Mouse (Mus musculus): ENCODE measurements around the gene B3gnt5. TPM values are rescaled to one million over a fixed set of nuclear protein-coding genes. Genes with fewer than 3 reads are reported as not detected.
A peak's percentile ranks its signal among the peaks of the same experiment; 100 is the strongest.
"Not testable (repeated sequence)": the region's sequence is repeated elsewhere in the genome, so short reads cannot be mapped to it uniquely, and the experiment has no call there.

The B3gnt5 gene
- polyA plus RNA-seq (2012; rRNA removed): 6.6 and 6.7 TPM in 2 replicates

GRCm38 (mm10) chr16:19760074-19760473 is at the start of gene B3gnt5:
B3gnt5 (plus strand) TSS chr16:19760208.
- WGBS: 2% methylated on average over 15 of the region's 15 CpGs

GRCm38 (mm10) chr16:19720959-19721358 is 39.0 kb upstream of the B3gnt5 start:
- Histone ChIP-seq H3K4me1 (ENCODE audit: control insufficient read depth, insufficient read depth, insufficient read length) (no peaks in the 10 kb centered on the region), H3K4me3 (ENCODE audit: extremely low read depth, insufficient read depth, insufficient read length) (no peak overlapping the region), H3K36me3 (ENCODE audit: control insufficient read depth, insufficient read depth, low read length) (no peaks in the 10 kb centered on the region), H3K27me3 (ENCODE audit: control insufficient read depth, insufficient read depth, low read length) (no peaks in the 10 kb centered on the region), H3K27ac (ENCODE audit: insufficient read depth, low read length) (no peak overlapping the region)
- no peak for DNase-seq (ENCODE audit: low read depth in 1 of 2, low spot score in 2 of 2)
- 80% methylated on average over 2 of the region's 2 CpGs for WGBS
- TF ChIP-seq POLR2A (IDR thresholded peaks at IDR 0.05; ENCODE audit: low read depth, low read length) (no peak), CTCF (IDR thresholded peaks at IDR 0.05; ENCODE audit: extremely low read depth, insufficient read depth, insufficient read length, insufficient replicate concordance) (no peak)

More at GRCm38 (mm10) chr16:19760074-19760473, at the start of gene B3gnt5:
- Histone ChIP-seq H3K27me3 (ENCODE audit: control insufficient read depth, insufficient read depth, low read length) (no peaks in the 10 kb centered on the region), H3K4me3 (ENCODE audit: extremely low read depth, insufficient read depth, insufficient read length) (peak within 1 kb of the TSS; percentile 82), H3K36me3 (ENCODE audit: control insufficient read depth, insufficient read depth, low read length) (peaks cover 10% of the 10 kb centered on the region), H3K27ac (ENCODE audit: insufficient read depth, low read length) (peak within 1 kb of the TSS; percentile 99), H3K4me1 (ENCODE audit: control insufficient read depth, insufficient read depth, insufficient read length) (peaks cover 6% of the 10 kb centered on the region)
- peak in 1 of 2 experiments; percentile 72 for DNase-seq (ENCODE audit: low read depth in 1 of 2, low spot score in 2 of 2)
- TF ChIP-seq POLR2A (IDR thresholded peaks at IDR 0.05; ENCODE audit: low read depth, low read length) (no peak; the same call in 1 of the 2 replicates), CTCF (IDR thresholded peaks at IDR 0.05; ENCODE audit: extremely low read depth, insufficient read depth, insufficient read length, insufficient replicate concordance) (no peak)

GRCm38 (mm10) chr16:19724139-19724538 is 35.9 kb upstream of the B3gnt5 start:
- peak in 1 of 2 experiments; percentile 19 for DNase-seq (ENCODE audit: low read depth in 1 of 2, low spot score in 2 of 2)
- not testable (repeated sequence) for H3K27ac ChIP-seq (ENCODE audit: insufficient read depth, low read length); H3K27me3 ChIP-seq (ENCODE audit: control insufficient read depth, insufficient read depth, low read length); H3K4me3 ChIP-seq (ENCODE audit: extremely low read depth, insufficient read depth, insufficient read length); H3K36me3 ChIP-seq (ENCODE audit: control insufficient read depth, insufficient read depth, low read length); H3K4me1 ChIP-seq (ENCODE audit: control insufficient read depth, insufficient read depth, insufficient read length)
- WGBS: 49% methylated on average over 2 of the region's 2 CpGs

GRCm38 (mm10) chr16:19732896-19733295 is 27.1 kb upstream of the B3gnt5 start:
- Histone ChIP-seq H3K4me1 (ENCODE audit: control insufficient read depth, insufficient read depth, insufficient read length) (no peaks in the 10 kb centered on the region; the same call in 1 of the 2 replicates), H3K4me3 (ENCODE audit: extremely low read depth, insufficient read depth, insufficient read length) (no peak overlapping the region), H3K36me3 (ENCODE audit: control insufficient read depth, insufficient read depth, low read length) (no peaks in the 10 kb centered on the region), H3K27ac (ENCODE audit: insufficient read depth, low read length) (no peak overlapping the region), H3K27me3 (ENCODE audit: control insufficient read depth, insufficient read depth, low read length) (no peaks in the 10 kb centered on the region)
- peak in 1 of 2 experiments; percentile 36 for DNase-seq (ENCODE audit: low read depth in 1 of 2, low spot score in 2 of 2)
- 63% methylated on average over 1 of the region's 1 CpGs for WGBS
- TF ChIP-seq POLR2A (IDR thresholded peaks at IDR 0.05; ENCODE audit: low read depth, low read length): no peak
- no peak for TF ChIP-seq CTCF (IDR thresholded peaks at IDR 0.05; ENCODE audit: extremely low read depth, insufficient read depth, insufficient read length, insufficient replicate concordance)

- 1% methylated on average over 61 of the region's 61 CpGs for WGBS
- Histone ChIP-seq H3K36me3 (ENCODE audit: control insufficient read depth, insufficient read depth, low read length) (peaks cover 14% of the 10 kb centered on the region), H3K4me3 (ENCODE audit: extremely low read depth, insufficient read depth, insufficient read length) (peak overlapping the region; percentile 82), H3K27me3 (ENCODE audit: control insufficient read depth, insufficient read depth, low read length) (no peaks in the 10 kb centered on the region), H3K27ac (ENCODE audit: insufficient read depth, low read length) (peak overlapping the region; percentile 99), H3K4me1 (ENCODE audit: control insufficient read depth, insufficient read depth, insufficient read length) (peaks cover 6% of the 10 kb centered on the region)
- TF ChIP-seq CTCF (IDR thresholded peaks at IDR 0.05; ENCODE audit: extremely low read depth, insufficient read depth, insufficient read length, insufficient replicate concordance) (no peak), POLR2A (IDR thresholded peaks at IDR 0.05; ENCODE audit: low read depth, low read length) (no peak)
- peak in 1 of 2 experiments; percentile 41 for DNase-seq (ENCODE audit: low read depth in 1 of 2, low spot score in 2 of 2)
Observed at GRCm38 (mm10) chr16:19760505-19761496, 793 bp downstream of the B3gnt5 start.

GRCm38 (mm10) chr16:19761691-19762090 is 1.7 kb downstream of the B3gnt5 start:
- Histone ChIP-seq H3K4me3 (ENCODE audit: extremely low read depth, insufficient read depth, insufficient read length) (peak overlapping the region; percentile 82), H3K27ac (ENCODE audit: insufficient read depth, low read length) (peak overlapping the region; percentile 83; the same call in 1 of the 2 replicates), H3K27me3 (ENCODE audit: control insufficient read depth, insufficient read depth, low read length) (no peaks in the 10 kb centered on the region), H3K4me1 (ENCODE audit: control insufficient read depth, insufficient read depth, insufficient read length) (peaks cover 6% of the 10 kb centered on the region), H3K36me3 (ENCODE audit: control insufficient read depth, insufficient read depth, low read length) (peaks cover 20% of the 10 kb centered on the region)
- WGBS: 19% methylated on average over 1 of the region's 1 CpGs
- DNase-seq (ENCODE audit: low read depth in 1 of 2, low spot score in 2 of 2): peak; percentile 77 to 83
- TF ChIP-seq POLR2A (IDR thresholded peaks at IDR 0.05; ENCODE audit: low read depth, low read length) (peak; percentile 3; the same call in 1 of the 2 replicates), CTCF (IDR thresholded peaks at IDR 0.05; ENCODE audit: extremely low read depth, insufficient read depth, insufficient read length, insufficient replicate concordance) (no peak)

GRCm38 (mm10) chr16:19766107-19766506 is 6.1 kb downstream of the B3gnt5 start:
- H3K36me3 ChIP-seq (ENCODE audit: control insufficient read depth, insufficient read depth, low read length): peaks cover 33% of the 10 kb centered on the region
- WGBS: 95% methylated on average over 3 of the region's 3 CpGs
- no peaks in the 10 kb centered on the region for H3K27me3 ChIP-seq (ENCODE audit: control insufficient read depth, insufficient read depth, low read length)
- DNase-seq (ENCODE audit: low read depth in 1 of 2, low spot score in 2 of 2): no peak
- TF ChIP-seq POLR2A (IDR thresholded peaks at IDR 0.05; ENCODE audit: low read depth, low read length): no peak
- TF ChIP-seq CTCF (IDR thresholded peaks at IDR 0.05; ENCODE audit: extremely low read depth, insufficient read depth, insufficient read length, insufficient replicate concordance): no peak
- H3K27ac ChIP-seq (ENCODE audit: insufficient read depth, low read length): no peak overlapping the region
- peaks cover 4% of the 10 kb centered on the region for H3K4me1 ChIP-seq (ENCODE audit: control insufficient read depth, insufficient read depth, insufficient read length)
- H3K4me3 ChIP-seq (ENCODE audit: extremely low read depth, insufficient read depth, insufficient read length): no peak overlapping the region

Measured in spleen, adult 2 months (tissue).